Mouse (Mus musculus) CH12.LX (cell line): ENCODE data around the gene Ccdc194. TPM values are rescaled to one million over a fixed set of nuclear protein-coding genes. Genes with fewer than 3 reads are reported as not detected.

ENCODE experiments used
- DNase-seq: peaks from one replicate; pipeline ENCODE4 v3.0.0-alpha.2; 2013; ENCODE audit errors: extremely low read depth
- H3K27ac ChIP-seq: 2 replicates; pipeline ENCODE4 v1.5.1; 2012; ENCODE audit warnings: low read depth, mild to moderate bottlenecking, control low read depth, moderate library complexity; ENCODE audit not compliant: insufficient read depth
- H3K27me3 ChIP-seq: replicated peaks from 2 replicates; pipeline ENCODE3; 2012; ENCODE audit warnings: inconsistent platforms
- H3K36me3 ChIP-seq, 2 experiments: replicated peaks in 1 of 2; 2 replicates each; pipeline versions ENCODE3 to v1.6.1; 2012; ENCODE audit warnings: inconsistent platforms in 1 of 2, low read length in 1 of 2, mild to moderate bottlenecking in 1 of 2, mixed read lengths in 1 of 2, moderate library complexity in 1 of 2; ENCODE audit not compliant: control insufficient read depth in 1 of 2, insufficient read depth in 1 of 2
- H3K4me1 ChIP-seq, 2 experiments: 2 replicates each; pipeline ENCODE4 v1.6.1; 2012; ENCODE audit warnings: inconsistent platforms in 1 of 2, moderate library complexity in 1 of 2; ENCODE audit not compliant: insufficient read depth in 2 of 2, control insufficient read depth in 1 of 2
- H3K4me2 ChIP-seq: 2 replicates; pipeline ENCODE4 v1.6.1; 2012; ENCODE audit warnings: low read depth, mild to moderate bottlenecking, control low read depth; ENCODE audit not compliant: poor library complexity, insufficient read depth, severe bottlenecking
- H3K4me3 ChIP-seq, 3 experiments: fragments of 150-350 bp in 1 of 3; sonication (generic) in 1 of 3; replicated peaks in 1 of 3; 2 replicates each; pipeline versions ENCODE3 to v1.5.1; 2011 to 2012; ENCODE audit warnings: low read depth in 2 of 3, low read length in 2 of 3, mild to moderate bottlenecking in 2 of 3, moderate library complexity in 2 of 3, control low read depth in 1 of 3, improper control_type of control experiment in 1 of 3, inconsistent platforms in 1 of 3, mixed read lengths in 1 of 3; ENCODE audit not compliant: poor library complexity in 1 of 3
- H3K79me2 ChIP-seq: replicated peaks from 2 replicates; pipeline ENCODE4 v1.6.1; 2012; ENCODE audit warnings: mild to moderate bottlenecking, moderate library complexity; ENCODE audit not compliant: control insufficient read depth, poor library complexity, insufficient read depth, severe bottlenecking; ENCODE audit errors: extremely low read depth
- H3K9ac ChIP-seq: 2 replicates; pipeline ENCODE4 v1.6.1; 2012; ENCODE audit warnings: low read depth, mild to moderate bottlenecking, control low read depth, moderate library complexity; ENCODE audit not compliant: insufficient read depth
- H3K9me3 ChIP-seq: replicated peaks from 2 replicates; pipeline ENCODE3; 2012; ENCODE audit warnings: low read length, inconsistent platforms, mixed read lengths
- BHLHE40 ChIP-seq: IDR thresholded peaks from 2 replicates; pipeline ENCODE4 v1.6.1; 2011; ENCODE audit warnings: mild to moderate bottlenecking, low read depth, low read length, improper control_type of control experiment
- CHD1 ChIP-seq: IDR thresholded peaks from 2 replicates; pipeline ENCODE4 v1.6.1; 2012; ENCODE audit warnings: low read depth, low read length, improper control_type of control experiment, inconsistent platforms
- CTCF ChIP-seq, 2 experiments: IDR thresholded peaks in 1 of 2; conservative IDR thresholded peaks in 1 of 2; 2 replicates each; pipeline ENCODE4 v1.5.1; 2011 to 2012; ENCODE audit warnings: low read depth in 2 of 2, low read length in 2 of 2, improper control_type of control experiment in 1 of 2, inconsistent platforms in 1 of 2, mild to moderate bottlenecking in 1 of 2, moderate library complexity in 1 of 2
- E2F4 ChIP-seq: IDR thresholded peaks from 2 replicates; pipeline ENCODE4 v1.6.1; 2011; ENCODE audit warnings: low read depth, low read length, improper control_type of control experiment; ENCODE audit not compliant: insufficient replicate concordance
- ELF1 ChIP-seq: IDR thresholded peaks from 2 replicates; pipeline ENCODE4 v1.6.1; 2014; ENCODE audit warnings: low read depth, mild to moderate bottlenecking, inconsistent platforms, low read length, improper control_type of control experiment
- ETS1 ChIP-seq: conservative IDR thresholded peaks from 2 replicates; pipeline ENCODE4 v1.6.1; 2012; ENCODE audit warnings: low read depth, mild to moderate bottlenecking, inconsistent platforms, low read length, improper control_type of control experiment, moderate library complexity
- GABPA ChIP-seq: IDR thresholded peaks from 2 replicates; pipeline ENCODE4 v1.6.1; 2012; ENCODE audit warnings: low read depth, low read length, improper control_type of control experiment, inconsistent platforms; ENCODE audit not compliant: insufficient replicate concordance
- HCFC1 ChIP-seq: IDR thresholded peaks from 2 replicates; pipeline ENCODE4 v1.6.1; 2012; ENCODE audit warnings: low read depth, mild to moderate bottlenecking, inconsistent platforms, low read length, improper control_type of control experiment
- IRF4 ChIP-seq: IDR thresholded peaks from 2 replicates; pipeline ENCODE4 v1.6.1; 2014; ENCODE audit warnings: low read depth, mild to moderate bottlenecking, inconsistent platforms, low read length, improper control_type of control experiment
- KAT2A ChIP-seq: IDR thresholded peaks from 2 replicates; pipeline ENCODE4 v1.6.1; 2012; ENCODE audit warnings: low read length, improper control_type of control experiment, inconsistent platforms; ENCODE audit not compliant: insufficient replicate concordance
- MAFK ChIP-seq: IDR thresholded peaks from 2 replicates; pipeline ENCODE4 v1.6.1; 2011; ENCODE audit warnings: low read length, improper control_type of control experiment; ENCODE audit not compliant: insufficient replicate concordance
- MAX ChIP-seq: IDR thresholded peaks from 2 replicates; pipeline ENCODE4 v1.6.1; 2011; ENCODE audit warnings: low read length, improper control_type of control experiment
- MAZ ChIP-seq: IDR thresholded peaks from 2 replicates; pipeline ENCODE4 v1.6.1; 2012; ENCODE audit warnings: low read depth, mild to moderate bottlenecking, inconsistent platforms, low read length, improper control_type of control experiment, moderate library complexity
- MXI1 ChIP-seq: IDR thresholded peaks from 2 replicates; pipeline ENCODE4 v1.6.1; 2011; ENCODE audit warnings: mild to moderate bottlenecking, low read depth, low read length, improper control_type of control experiment
- MYC ChIP-seq: IDR thresholded peaks from 2 replicates; pipeline ENCODE4 v1.6.1; 2011; ENCODE audit warnings: low read depth, mild to moderate bottlenecking, improper control_type of control experiment, low read length
- PAX5 ChIP-seq: IDR thresholded peaks from 2 replicates; pipeline ENCODE4 v1.6.1; 2012; ENCODE audit warnings: low read length, inconsistent platforms, mixed read lengths
- POLR2A ChIP-seq: IDR thresholded peaks from 2 replicates; pipeline ENCODE4 v1.6.1; 2011; ENCODE audit warnings: low read depth, mild to moderate bottlenecking, improper control_type of control experiment, low read length
- POLR2AphosphoS2 ChIP-seq: IDR thresholded peaks from 2 replicates; pipeline ENCODE4 v1.6.1; 2011; ENCODE audit warnings: low read depth, low read length, improper control_type of control experiment
- RAD21 ChIP-seq: IDR thresholded peaks from 2 replicates; pipeline ENCODE4 v1.6.1; 2011; ENCODE audit warnings: low read depth, mild to moderate bottlenecking, low read length, improper control_type of control experiment, moderate library complexity
- SIN3A ChIP-seq: IDR thresholded peaks from 2 replicates; pipeline ENCODE4 v1.6.1; 2012; ENCODE audit warnings: low read length, improper control_type of control experiment, inconsistent platforms
- SMC3 ChIP-seq: IDR thresholded peaks from 2 replicates; pipeline ENCODE4 v1.6.1; 2011; ENCODE audit warnings: low read depth, low read length, improper control_type of control experiment
- TCF12 ChIP-seq: IDR thresholded peaks from 2 replicates; pipeline ENCODE4 v1.6.1; 2014; ENCODE audit warnings: low read depth, mild to moderate bottlenecking, inconsistent platforms, low read length, improper control_type of control experiment
- USF1 ChIP-seq: IDR thresholded peaks from 2 replicates; pipeline ENCODE4 v1.6.1; 2014; ENCODE audit warnings: low read depth, mild to moderate bottlenecking, inconsistent platforms, low read length, improper control_type of control experiment
- ZMIZ1 ChIP-seq: IDR thresholded peaks from 2 replicates; pipeline ENCODE4 v1.6.1; 2012; ENCODE audit warnings: low read depth, mild to moderate bottlenecking, inconsistent platforms, low read length, improper control_type of control experiment
- dilution Hi-C: fragments of 300-500 bp; cut with MboI; formaldehyde crosslinking; loops from 2 replicates; pipeline ENCODE4 v1.14.3; 2020; ENCODE audit warnings: low sequenced_read_pairs; ENCODE audit not compliant: extremely low pct_unique_long_range_greater_than_20kb, extremely low pct_ligation_motif_present
- in situ Hi-C: fragments of 300-500 bp; cut with MboI; formaldehyde crosslinking; loops from 3 replicates; pipeline ENCODE4 v1.14.3; 2019; ENCODE audit warnings: low sequenced_read_pairs, low pct_ligation_motif_present, low pct_unique_long_range_greater_than_20kb, mixed read lengths
- polyA plus RNA-seq: library from polyadenylated mRNA; unstranded; fragments of >175 nt; gene quantifications from 2 replicates; pipeline ENCODE4 v1.2.1, GENCODE M21; 2012; ENCODE audit warnings: low read depth; ENCODE audit not compliant: insufficient read length
- total RNA-seq, 2 experiments: library from RNA; depleted of rRNA; stranded (reverse); fragments of 300-350 nt in 1 of 2; fragments of >200 nt in 1 of 2; gene quantifications; 2 replicates each; pipeline ENCODE4 v1.2.3; 2012 to 2014

Gene Ccdc194
- total and polyA plus RNA-seq, 3 experiments, result not detected

- dilution Hi-C loops, result no loop called here
- DNase-seq, result peak; percentile 82
These were observed 44.9 kb upstream of the Ccdc194 start for GRCm38 (mm10) chr8:71570291-71570954.

GRCm38 (mm10) chr8:71569366-71570290 is 44.1 kb upstream of the Ccdc194 start:
- H3K9ac ChIP-seq, result no peak overlapping the region
- no peak for TF ChIP-seq PAX5
- no peak for TF ChIP-seq SIN3A
- TF ChIP-seq GABPA, result no peak
- no peak for TF ChIP-seq MXI1
- TF ChIP-seq IRF4, result no peak
- no peak for TF ChIP-seq CHD1
- TF ChIP-seq CTCF (conservative IDR thresholded peaks at IDR 0.05 in 1 of 2, IDR thresholded peaks at IDR 0.05 in 1 of 2; ENCODE audit: low read depth in 2 of 2, low read length in 2 of 2), result no peak
- no peak for TF ChIP-seq BHLHE40
- no peak for TF ChIP-seq HCFC1
- no peak for TF ChIP-seq SMC3
- TF ChIP-seq USF1, result no peak
- no peak for TF ChIP-seq KAT2A
- no peak for TF ChIP-seq E2F4
- TF ChIP-seq ETS1, result no peak
- no peak for TF ChIP-seq MYC
- in situ Hi-C loops (no loop called here), dilution Hi-C loops (no loop called here)
- H3K79me2 ChIP-seq, result no peaks in the 10 kb centered on the region
- peaks cover 10 to 13% of the 10 kb centered on the region in 2 experiments for H3K4me1 ChIP-seq
- H3K27ac ChIP-seq, result no peak overlapping the region
- no peak overlapping the region for H3K4me2 ChIP-seq
- no peak for DNase-seq
- no peaks in the 10 kb centered on the region for H3K36me3 ChIP-seq
- H3K9me3 ChIP-seq, result peaks cover 7% of the 10 kb centered on the region
- H3K4me3 ChIP-seq, result peak overlapping the region in 1 of 3 experiments; percentile 56
- peaks cover 3% of the 10 kb centered on the region for H3K27me3 ChIP-seq

More at GRCm38 (mm10) chr8:71570291-71570954, 44.9 kb upstream of the Ccdc194 start:
- Histone ChIP-seq H3K4me1 (peaks cover 10 to 13% of the 10 kb centered on the region in 2 experiments), H3K4me2 (peak overlapping the region; percentile 52), H3K27ac (no peak overlapping the region), H3K9ac (peak overlapping the region; percentile 10), H3K9me3 (peaks cover 1% of the 10 kb centered on the region), H3K79me2 (no peaks in the 10 kb centered on the region), H3K27me3 (peaks cover 3% of the 10 kb centered on the region), H3K4me3 (peak overlapping the region; percentile 46 to 56 (median 55)), H3K36me3 (no peaks in the 10 kb centered on the region)
- in situ Hi-C loops, result no loop called here
- peak; percentile 45; the same call in 1 of the 2 replicates for TF ChIP-seq POLR2A
- TF ChIP-seq POLR2AphosphoS2, result no peak
- TF ChIP-seq MYC, result peak; percentile 30; the same call in 1 of the 2 replicates
- TF ChIP-seq USF1, result peak; percentile 54
- TF ChIP-seq TCF12, result peak; percentile 15; the same call in 1 of the 2 replicates
- TF ChIP-seq IRF4, result 0 out of 2 replicates have a peak, but pooled peaks have one; percentile 39
- no peak for TF ChIP-seq HCFC1
- no peak for TF ChIP-seq ELF1
- no peak for TF ChIP-seq MAZ
- no peak for TF ChIP-seq MAFK
- TF ChIP-seq RAD21, result no peak
- peak; percentile 53; the same call in 1 of the 2 replicates for TF ChIP-seq MXI1
- TF ChIP-seq ETS1, result 0 out of 2 replicates have a peak, but pooled peaks have one; percentile 12
- peak; percentile 80 for TF ChIP-seq MAX
- no peak for TF ChIP-seq ZMIZ1
- no peak for TF ChIP-seq SIN3A
